Mouse (Mus musculus) MEL (cell line): Measurements from ENCODE around the gene Gm28635.

Source experiments
- CTCF ChIP-seq, 3 experiments: IDR thresholded peaks in 2 of 3; conservative IDR thresholded peaks in 1 of 3; 2 replicates each; pipeline ENCODE4 v1.5.1; 2011 to 2012; ENCODE audit warnings: low read length in 3 of 3, low read depth in 2 of 3, mild to moderate bottlenecking in 2 of 3, improper control_type of control experiment in 1 of 3, inconsistent platforms in 1 of 3, mixed read lengths in 1 of 3, moderate library complexity in 1 of 3; ENCODE audit not compliant: control insufficient read depth in 1 of 3, insufficient read depth in 1 of 3, poor library complexity in 1 of 3, severe bottlenecking in 1 of 3
- MAX ChIP-seq: IDR thresholded peaks from 2 replicates; pipeline ENCODE4 v1.6.1; 2011; ENCODE audit warnings: low read length, improper control_type of control experiment
- MYC ChIP-seq: IDR thresholded peaks from 2 replicates; pipeline ENCODE4 v1.6.1; 2011; ENCODE audit warnings: low read depth, mild to moderate bottlenecking, low read length, improper control_type of control experiment, moderate library complexity
- POLR2A ChIP-seq, 2 experiments: IDR thresholded peaks; 2 replicates each; pipeline ENCODE4 v1.6.1; 2011 to 2012; ENCODE audit warnings: low read length in 2 of 2, mild to moderate bottlenecking in 2 of 2, control low read depth in 1 of 2, improper control_type of control experiment in 1 of 2, low read depth in 1 of 2, moderate library complexity in 1 of 2; ENCODE audit not compliant: control insufficient read depth in 1 of 2, insufficient read depth in 1 of 2, poor library complexity in 1 of 2
- POLR2AphosphoS2 ChIP-seq: IDR thresholded peaks from 2 replicates; pipeline ENCODE4 v1.6.1; 2011; ENCODE audit warnings: low read length, improper control_type of control experiment
- SIN3A ChIP-seq: IDR thresholded peaks from 2 replicates; pipeline ENCODE4 v1.6.1; 2012; ENCODE audit warnings: low read length, improper control_type of control experiment, inconsistent platforms
- SMC3 ChIP-seq: IDR thresholded peaks from 2 replicates; pipeline ENCODE4 v1.6.1; 2011; ENCODE audit warnings: low read depth, low read length, improper control_type of control experiment
- TAL1 ChIP-seq: IDR thresholded peaks from 2 replicates; pipeline ENCODE4 v1.6.1; 2012; ENCODE audit warnings: mild to moderate bottlenecking, inconsistent platforms, low read length, moderate library complexity, mixed read lengths
- ZMIZ1 ChIP-seq: IDR thresholded peaks from 2 replicates; pipeline ENCODE4 v1.6.1; 2012; ENCODE audit warnings: low read depth, mild to moderate bottlenecking, inconsistent platforms, low read length, improper control_type of control experiment, moderate library complexity
- ZNF384 ChIP-seq: IDR thresholded peaks from 2 replicates; pipeline ENCODE4 v1.6.1; 2012; ENCODE audit warnings: low read depth, mild to moderate bottlenecking, inconsistent platforms, low read length, improper control_type of control experiment

DNA sequence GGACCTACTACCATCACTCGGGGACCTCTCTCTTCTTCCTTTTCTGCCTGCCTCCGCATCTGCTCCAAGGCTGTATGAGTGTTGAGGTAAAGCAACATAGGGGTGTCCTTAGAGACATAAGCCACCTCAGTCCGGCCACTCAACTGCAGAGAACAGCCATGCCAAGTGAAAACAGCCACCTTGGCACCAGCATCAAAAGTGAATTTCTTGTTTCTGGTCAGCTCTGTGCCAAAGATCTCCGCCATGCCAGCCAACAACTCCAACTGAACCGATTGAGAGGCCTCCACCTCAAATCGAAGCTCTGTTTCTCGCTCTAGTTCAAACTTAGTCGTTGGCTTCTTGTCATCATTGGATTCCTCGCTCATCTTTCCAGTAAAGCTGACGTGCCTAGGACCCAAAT is 47.9 kb upstream of the Gm28635 start:
- TF ChIP-seq MYC (no peak), POLR2A (IDR thresholded peaks at IDR 0.05; ENCODE audit: control insufficient read depth in 1 of 2, insufficient read depth in 1 of 2, low read depth in 1 of 2, low read length in 2 of 2, poor library complexity in 1 of 2) (no peak), SMC3 (no peak), POLR2AphosphoS2 (no peak), ZMIZ1 (no peak), CTCF (IDR thresholded peaks at IDR 0.05 in 2 of 3, conservative IDR thresholded peaks at IDR 0.05 in 1 of 3; ENCODE audit: control insufficient read depth in 1 of 3, insufficient read depth in 1 of 3, low read depth in 2 of 3, low read length in 3 of 3, poor library complexity in 1 of 3, severe bottlenecking in 1 of 3) (no peak), MAX (no peak), ZNF384 (no peak), SIN3A (no peak), TAL1 (no peak)
